Mouse (Mus musculus): ENCODE results near the gene Caln1. TPM values are rescaled to one million over a fixed set of nuclear protein-coding genes. Genes with fewer than 3 reads are reported as not detected.

Gene Caln1
- total and polyA plus RNA-seq, 2 experiments from 2014 or later, result 52.0 to 55.0 TPM

- no peak overlapping the region for H3K4me3 ChIP-seq (ENCODE audit: low read length)
- ATAC-seq, result no peak
Measured at GRCm38 (mm10) chr5:130409706-130410105, 40.5 kb downstream of the Caln1 start.

GRCm38 (mm10) chr5:130411516-130411915, 42.3 kb downstream of the Caln1 start:
- Histone ChIP-seq H3K9ac (replicated peaks; ENCODE audit: low read length) (no peak overlapping the region), H3K27me3 (ENCODE audit: insufficient read depth, low read length) (no peaks in the 10 kb centered on the region), H3K4me1 (ENCODE audit: insufficient read depth, low read length) (no peaks in the 10 kb centered on the region), H3K4me3 (ENCODE audit: low read length) (no peak overlapping the region), H3K27ac (no peak overlapping the region), H3K36me3 (ENCODE audit: insufficient read depth, low read length) (no peaks in the 10 kb centered on the region), H3K4me2 (ENCODE audit: low read depth, low read length) (no peak overlapping the region), H3K9me3 (ENCODE audit: low read length) (peaks cover 3% of the 10 kb centered on the region; the same call in 1 of the 2 replicates)
- no peak for TF ChIP-seq CTCF (IDR thresholded peaks at IDR 0.05; ENCODE audit: low read depth)
- no peak for ATAC-seq
- WGBS, result 90% methylated on average over 17 of the region's 17 CpGs
- no peak for DNase-seq (ENCODE audit: low spot score)

More at GRCm38 (mm10) chr5:130409706-130410105, 40.5 kb downstream of the Caln1 start:
- Histone ChIP-seq H3K9ac (replicated peaks; ENCODE audit: low read length) (no peak overlapping the region), H3K9me3 (ENCODE audit: low read length) (peaks cover 3% of the 10 kb centered on the region; the same call in 1 of the 2 replicates), H3K4me1 (ENCODE audit: insufficient read depth, low read length) (no peaks in the 10 kb centered on the region), H3K4me2 (ENCODE audit: low read depth, low read length) (no peak overlapping the region), H3K27ac (no peak overlapping the region), H3K36me3 (ENCODE audit: insufficient read depth, low read length) (no peaks in the 10 kb centered on the region), H3K27me3 (ENCODE audit: insufficient read depth, low read length) (no peaks in the 10 kb centered on the region)
- no peak for DNase-seq (ENCODE audit: low spot score)
- 88% methylated on average over 6 of the region's 6 CpGs for WGBS
- no peak for TF ChIP-seq CTCF (IDR thresholded peaks at IDR 0.05; ENCODE audit: low read depth)

GRCm38 (mm10) chr5:130447438-130447837, 78.2 kb downstream of the Caln1 start:
- H3K4me2 ChIP-seq (ENCODE audit: low read depth, low read length), result peak overlapping the region; percentile 73
- no peak for TF ChIP-seq CTCF (IDR thresholded peaks at IDR 0.05; ENCODE audit: low read depth)
- H3K4me3 ChIP-seq (ENCODE audit: low read length), result no peak overlapping the region
- 25% methylated on average over 6 of the region's 6 CpGs for WGBS
- peaks cover 4% of the 10 kb centered on the region for H3K4me1 ChIP-seq (ENCODE audit: insufficient read depth, low read length)
- no peaks in the 10 kb centered on the region for H3K36me3 ChIP-seq (ENCODE audit: insufficient read depth, low read length)
- no peaks in the 10 kb centered on the region for H3K9me3 ChIP-seq (ENCODE audit: low read length)
- H3K9ac ChIP-seq (replicated peaks; ENCODE audit: low read length), result no peak overlapping the region
- H3K27ac ChIP-seq, result no peak overlapping the region
- ATAC-seq (no peak), DNase-seq (ENCODE audit: low spot score) (no peak)
- H3K27me3 ChIP-seq (ENCODE audit: insufficient read depth, low read length), result no peaks in the 10 kb centered on the region

GRCm38 (mm10) chr5:130448491-130448890, 79.2 kb downstream of the Caln1 start:
- WGBS, result 1% methylated on average over 20 of the region's 20 CpGs
- Histone ChIP-seq H3K9me3 (ENCODE audit: low read length) (no peaks in the 10 kb centered on the region), H3K4me2 (ENCODE audit: low read depth, low read length) (peak overlapping the region; percentile 73), H3K36me3 (ENCODE audit: insufficient read depth, low read length) (no peaks in the 10 kb centered on the region), H3K27ac (peak overlapping the region; percentile 65; the same call in 1 of the 2 replicates), H3K27me3 (ENCODE audit: insufficient read depth, low read length) (no peaks in the 10 kb centered on the region), H3K9ac (replicated peaks; ENCODE audit: low read length) (peak overlapping the region; percentile 62), H3K4me3 (ENCODE audit: low read length) (peak overlapping the region; percentile 60), H3K4me1 (ENCODE audit: insufficient read depth, low read length) (peaks cover 4% of the 10 kb centered on the region)
- DNase-seq (ENCODE audit: low spot score) (peak; percentile 75), ATAC-seq (peak; percentile 59)
- TF ChIP-seq CTCF (IDR thresholded peaks at IDR 0.05; ENCODE audit: low read depth), result no peak

- no peak for TF ChIP-seq CTCF (IDR thresholded peaks at IDR 0.05; ENCODE audit: low read depth)
- Histone ChIP-seq H3K4me3 (ENCODE audit: low read length) (peak overlapping the region; percentile 60), H3K9me3 (ENCODE audit: low read length) (no peaks in the 10 kb centered on the region), H3K4me1 (ENCODE audit: insufficient read depth, low read length) (peaks cover 4% of the 10 kb centered on the region), H3K9ac (replicated peaks; ENCODE audit: low read length) (peak overlapping the region; percentile 62), H3K36me3 (ENCODE audit: insufficient read depth, low read length) (no peaks in the 10 kb centered on the region), H3K27ac (peak overlapping the region; percentile 65; the same call in 1 of the 2 replicates), H3K27me3 (ENCODE audit: insufficient read depth, low read length) (no peaks in the 10 kb centered on the region), H3K4me2 (ENCODE audit: low read depth, low read length) (peak overlapping the region; percentile 73)
- WGBS, result under 1% methylated on average over 76 of the region's 77 CpGs
- DNase-seq (ENCODE audit: low spot score) (peak; percentile 70), ATAC-seq (peak; percentile 74)
Measured at GRCm38 (mm10) chr5:130448931-130449856, 79.9 kb downstream of the Caln1 start.

DNA sequence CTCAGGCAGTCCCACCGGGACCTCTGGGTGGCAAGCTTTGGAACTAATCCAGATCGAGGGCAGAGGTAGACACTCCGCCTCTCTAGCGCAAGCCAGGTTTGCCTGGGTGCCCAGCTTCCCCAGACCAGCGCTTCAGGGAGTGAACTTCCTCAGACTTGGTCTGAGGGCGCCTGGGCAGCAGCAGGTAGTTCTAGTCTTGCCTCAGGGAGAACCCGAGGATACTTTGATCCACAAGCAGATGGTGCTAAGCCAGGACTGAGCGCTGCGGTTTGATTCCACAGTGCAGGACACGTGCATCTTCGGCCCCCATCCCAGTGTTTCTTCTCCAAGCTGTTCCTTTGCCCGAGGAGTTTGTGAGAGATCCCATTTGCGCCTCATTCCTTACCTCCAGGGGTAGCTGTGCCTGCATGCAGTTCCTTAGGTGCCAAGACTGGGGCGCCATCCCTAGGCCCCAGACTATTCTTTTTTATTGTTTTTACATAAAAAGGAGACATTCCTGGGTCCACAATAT, 80.8 kb downstream of the Caln1 start:
- TF ChIP-seq CTCF (IDR thresholded peaks at IDR 0.05; ENCODE audit: low read depth), result peak; percentile 60
- H3K4me2 ChIP-seq (ENCODE audit: low read depth, low read length), result peak overlapping the region; percentile 73
- peaks cover 4% of the 10 kb centered on the region for H3K4me1 ChIP-seq (ENCODE audit: insufficient read depth, low read length)
- peak overlapping the region; percentile 60 for H3K4me3 ChIP-seq (ENCODE audit: low read length)
- H3K9ac ChIP-seq (replicated peaks; ENCODE audit: low read length), result peak overlapping the region; percentile 62
- 0 out of 2 replicates have a peak, but pooled peaks have one; percentile 17 for ATAC-seq
- H3K27ac ChIP-seq, result no peak overlapping the region
- H3K27me3 ChIP-seq (ENCODE audit: insufficient read depth, low read length), result no peaks in the 10 kb centered on the region
- H3K9me3 ChIP-seq (ENCODE audit: low read length), result no peaks in the 10 kb centered on the region
- no peaks in the 10 kb centered on the region for H3K36me3 ChIP-seq (ENCODE audit: insufficient read depth, low read length)
- peak; percentile 39 for DNase-seq (ENCODE audit: low spot score)
- 3% methylated on average over 14 of the region's 14 CpGs for WGBS

All from hindbrain, postnatal 0 days (tissue).